Mouse (Mus musculus) inflammation-experienced regulatory T-cells, adult 16 weeks (primary cell): ENCODE measurements around the gene Prr7. TPM values are rescaled to one million over a fixed set of nuclear protein-coding genes. Genes with fewer than 3 reads are reported as not detected.

ENCODE experiments used
- polyA plus RNA-seq: library from polyadenylated mRNA; unstranded; fragments of 100-300 nt; shearing (Covaris generic); gene quantifications from one replicate; pipeline ENCODE4 v1.2.1, GENCODE M21; 2017

Prr7 gene
- polyA plus RNA-seq = not detected

GRCm38 (mm10) chr13:55464027-55464884 lies at the start of gene Prr7:
Prr7 (plus strand) TSS chr13:55464267.

GRCm38 (mm10) chr13:55414743-55415380 lies 49.2 kb upstream of the Prr7 start, which contains the start of gene Pfn3:
Pfn3 (minus strand) TSS chr13:55415232.

GRCm38 (mm10) chr13:55426613-55427012 lies 37.5 kb upstream of the Prr7 start, which contains the start of gene F12:
F12 (minus strand) TSS chr13:55426793.

GRCm38 (mm10) chr13:55444937-55445315 lies 19.1 kb upstream of the Prr7 start, which contains the start of gene Grk6:
Grk6 (plus strand) TSS chr13:55445072.

GRCm38 (mm10) chr13:55487578-55488498 lies 23.8 kb downstream of the Prr7 start, which contains the start of gene Dbn1:
Dbn1 (minus strand) TSS chr13:55488111.

GRCm38 (mm10) chr13:55513111-55513748 lies 49.2 kb downstream of the Prr7 start, which contains the start of gene Pdlim7:
Pdlim7 (minus strand) TSS chr13:55513676.

Other genes starting within 250 kb of the Prr7 start
- 399 TPM for gene Prelid1, start 143.8 kb upstream of the Prr7 start, polyA plus RNA-seq
- gene Rab24, start 142.3 kb upstream of the Prr7 start, polyA plus RNA-seq = 21.6 TPM
- gene Mxd3, start 134.4 kb upstream of the Prr7 start, polyA plus RNA-seq = 4.0 TPM
- gene Lman2, start 101.5 kb upstream of the Prr7 start, polyA plus RNA-seq = 198 TPM
- gene Rgs14, start 94.5 kb upstream of the Prr7 start, polyA plus RNA-seq = 179 TPM
- gene Slc34a1, start 66.1 kb upstream of the Prr7 start, polyA plus RNA-seq = not detected
- gene Pfn3, start 49.0 kb upstream of the Prr7 start, polyA plus RNA-seq = not detected
- not detected for gene F12, start 37.5 kb upstream of the Prr7 start, polyA plus RNA-seq
- 18.2 TPM for gene Grk6, start 19.2 kb upstream of the Prr7 start, polyA plus RNA-seq
- gene Dbn1, start 23.8 kb downstream of the Prr7 start, polyA plus RNA-seq = not detected
- 16.1 TPM for gene Pdlim7, start 49.4 kb downstream of the Prr7 start, polyA plus RNA-seq
- 2.6 TPM for gene Dok3, start 65.0 kb downstream of the Prr7 start, polyA plus RNA-seq
- 101 TPM for gene Ddx41, start 72.4 kb downstream of the Prr7 start, polyA plus RNA-seq
- gene Fam193b, start 106.9 kb downstream of the Prr7 start, polyA plus RNA-seq = 30.0 TPM
- 296 TPM for gene Tmed9, start 109.5 kb downstream of the Prr7 start, polyA plus RNA-seq
- 49.6 TPM for gene B4galt7, start 135.6 kb downstream of the Prr7 start, polyA plus RNA-seq
- gene Caml, start 158.7 kb downstream of the Prr7 start, polyA plus RNA-seq = 36.6 TPM
- gene Ddx46, start 170.8 kb downstream of the Prr7 start, polyA plus RNA-seq = 68.9 TPM
- 11.4 TPM for gene B230219D22Rik, start 228.9 kb downstream of the Prr7 start, polyA plus RNA-seq